Mouse (Mus musculus): ENCODE data around the gene Sdhaf2.

GRCm38 (mm10) chr19:10525910-10526309 lies at the start of gene Sdhaf2:
- TF ChIP-seq CTCF (IDR thresholded peaks at IDR 0.05; ENCODE audit: borderline replicate concordance, extremely low read depth, insufficient read depth, insufficient read length) (peak; percentile 55; the same call in 1 of the 2 replicates), POLR2A (IDR thresholded peaks at IDR 0.05; ENCODE audit: borderline replicate concordance, extremely low read depth, insufficient read depth, insufficient read length, poor library complexity, severe bottlenecking) (no peak)
